Mouse (Mus musculus) hindbrain, embryonic 15.5 days (tissue): ENCODE measurements around the gene Gak. TPM values are rescaled to one million over a fixed set of nuclear protein-coding genes. Genes with fewer than 3 reads are reported as not detected.
A peak's percentile ranks its signal among the peaks of the same experiment; 100 is the strongest.

ENCODE experiments used
- ATAC-seq: fragments of 200-750 bp; cut with Nextera tagmentation; 2 replicates; pipeline ENCODE4 v1.8.0; 2017; ENCODE audit warnings: low read depth, moderate number of reproducible peaks, moderate TSS enrichment; ENCODE audit not compliant: low FRiP score
- H3K27ac ChIP-seq: fragments of 300-500 bp; sonication (generic); replicated peaks from 2 replicates; pipeline ENCODE4 v1.5.1; 2015; ENCODE audit warnings: mild to moderate bottlenecking, inconsistent platforms
- H3K27me3 ChIP-seq: fragments of 300-500 bp; sonication (generic); 2 replicates; pipeline ENCODE4 v1.6.1; 2015; ENCODE audit warnings: control low read depth, inconsistent platforms
- H3K36me3 ChIP-seq: fragments of 300-500 bp; sonication (generic); 2 replicates; pipeline ENCODE4 v1.6.1; 2015; ENCODE audit warnings: control low read depth, inconsistent platforms
- H3K4me1 ChIP-seq: fragments of 300-500 bp; sonication (generic); replicated peaks from 2 replicates; pipeline ENCODE4 v1.6.1; 2015; ENCODE audit warnings: control low read depth, inconsistent platforms
- H3K4me2 ChIP-seq: fragments of 300-500 bp; sonication (generic); 2 replicates; pipeline ENCODE4 v1.6.1; 2015; ENCODE audit warnings: moderate library complexity, mild to moderate bottlenecking, inconsistent platforms
- H3K4me3 ChIP-seq: fragments of 300-500 bp; sonication (generic); 2 replicates; pipeline ENCODE4 v1.5.1; 2015; ENCODE audit warnings: mild to moderate bottlenecking, inconsistent platforms
- H3K9ac ChIP-seq: fragments of 300-500 bp; sonication (generic); 2 replicates; pipeline ENCODE4 v1.6.1; 2015; ENCODE audit warnings: inconsistent platforms
- H3K9me3 ChIP-seq: fragments of 300-500 bp; sonication (generic); 2 replicates; pipeline ENCODE4 v1.6.1; 2016; ENCODE audit warnings: control low read depth, inconsistent platforms
- WGBS: fragments of 180-500 bp; shearing (Covaris S2); methylation state at CpG from one replicate; pipeline ENCODE4 v1.1.7; 2015; 5-methylcytosine and 5-hydroxymethylcytosine counted together
- polyA plus RNA-seq: library from polyadenylated mRNA; unstranded; fragments of >200 nt; fragmentation: Nextera tagmentation; extraction: Ambion mirVana; gene quantifications from 2 replicates; pipeline ENCODE4 v1.2.1, GENCODE M21; 2015

The Gak gene
- polyA plus RNA-seq, 1 experiment from 2014 or later = 56.7 TPM

DNA sequence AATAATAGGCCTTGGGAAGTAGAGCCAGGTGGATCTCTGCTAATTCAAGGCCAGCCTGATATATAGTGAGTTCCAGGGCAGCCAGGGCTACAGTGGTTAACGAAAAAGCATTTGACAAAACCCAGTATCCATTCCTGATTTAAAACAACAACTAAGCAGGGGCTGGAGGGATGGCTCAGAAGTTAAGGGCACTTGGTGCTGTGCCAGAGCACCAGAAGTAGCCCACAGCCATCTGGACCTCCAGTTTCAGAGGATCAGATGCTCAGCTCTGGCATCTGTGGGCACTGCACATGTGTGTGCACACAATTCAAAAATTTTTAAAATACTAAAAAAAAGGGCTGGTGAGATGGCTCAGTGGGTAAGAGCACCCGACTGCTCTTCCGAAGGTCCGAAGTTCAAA, 4.1 kb upstream of the Gak start:
- Histone ChIP-seq H3K27me3 (no peaks in the 10 kb centered on the region), H3K4me2 (no peak overlapping the region), H3K9ac (no peak overlapping the region), H3K36me3 (no peaks in the 10 kb centered on the region; the same call in 1 of the 2 replicates), H3K9me3 (no peaks in the 10 kb centered on the region), H3K4me1 (peaks cover 12% of the 10 kb centered on the region), H3K4me3 (no peak overlapping the region), H3K27ac (no peak overlapping the region)
- 82% methylated on average over 4 of the region's 4 CpGs for WGBS
- ATAC-seq = no peak

- H3K9ac ChIP-seq = peak overlapping the region; percentile 98
- ATAC-seq = peak; percentile 90
- peak overlapping the region; percentile 92 for H3K27ac ChIP-seq
- H3K27me3 ChIP-seq = no peaks in the 10 kb centered on the region
- H3K36me3 ChIP-seq = peaks cover 7% of the 10 kb centered on the region
- 2% methylated on average over 32 of the region's 32 CpGs for WGBS
- H3K4me1 ChIP-seq = peaks cover 31% of the 10 kb centered on the region
- H3K4me3 ChIP-seq = peak overlapping the region; percentile 88
- no peaks in the 10 kb centered on the region for H3K9me3 ChIP-seq
- peak overlapping the region; percentile 88 for H3K4me2 ChIP-seq
Measured at GRCm38 (mm10) chr5:108628891-108629633, 493 bp downstream of the Gak start.

GRCm38 (mm10) chr5:108626050-108626660, 3.4 kb downstream of the Gak start:
- WGBS = 86% methylated on average over 4 of the region's 4 CpGs
- no peak for ATAC-seq
- Histone ChIP-seq H3K27ac (no peak overlapping the region), H3K4me3 (no peak overlapping the region), H3K9me3 (no peaks in the 10 kb centered on the region), H3K4me2 (no peak overlapping the region), H3K4me1 (peaks cover 31% of the 10 kb centered on the region), H3K27me3 (no peaks in the 10 kb centered on the region), H3K9ac (no peak overlapping the region), H3K36me3 (peaks cover 33% of the 10 kb centered on the region)

- Histone ChIP-seq H3K4me1 (0 out of 2 replicates have a peak, but pooled peaks cover 3% of the 10 kb centered on the region), H3K4me3 (no peak overlapping the region), H3K9me3 (no peaks in the 10 kb centered on the region), H3K27me3 (no peaks in the 10 kb centered on the region), H3K4me2 (no peak overlapping the region), H3K27ac (no peak overlapping the region), H3K36me3 (peaks cover 54% of the 10 kb centered on the region), H3K9ac (no peak overlapping the region)
- ATAC-seq = no peak
- 90% methylated on average over 2 of the region's 2 CpGs for WGBS
Measured at GRCm38 (mm10) chr5:108621870-108622269, 7.7 kb downstream of the Gak start.

- Histone ChIP-seq H3K36me3 (peaks cover 93% of the 10 kb centered on the region), H3K27me3 (no peaks in the 10 kb centered on the region), H3K4me1 (no peaks in the 10 kb centered on the region), H3K9me3 (no peaks in the 10 kb centered on the region), H3K9ac (no peak overlapping the region), H3K4me2 (no peak overlapping the region), H3K27ac (no peak overlapping the region), H3K4me3 (no peak overlapping the region)
- ATAC-seq = no peak
- 100% methylated on average over 1 of the region's 1 CpGs for WGBS
Measured at GRCm38 (mm10) chr5:108610426-108610825, 19.1 kb downstream of the Gak start.

DNA sequence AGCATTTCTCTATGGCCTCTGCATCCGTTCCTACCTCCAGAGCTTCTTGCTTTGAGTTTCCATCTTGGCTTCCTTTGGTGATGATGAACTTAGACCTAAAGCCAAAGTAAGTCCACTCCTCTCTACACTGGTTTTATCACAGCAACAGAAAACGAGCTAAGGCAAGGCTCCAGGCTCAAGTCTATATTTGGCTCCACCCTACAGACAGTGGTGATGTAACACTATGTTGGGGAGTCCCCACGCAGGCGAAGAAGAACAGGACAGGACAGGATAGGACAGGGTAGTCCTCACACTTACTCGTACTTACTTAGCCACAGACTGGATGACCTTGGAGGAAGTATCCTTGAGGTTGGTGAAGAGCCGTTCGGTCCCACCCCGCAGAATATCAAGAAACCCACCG, 27.0 kb downstream of the Gak start:
- peaks cover 97% of the 10 kb centered on the region for H3K36me3 ChIP-seq
- H3K27me3 ChIP-seq = no peaks in the 10 kb centered on the region
- no peaks in the 10 kb centered on the region for H3K9me3 ChIP-seq
- H3K4me1 ChIP-seq = no peaks in the 10 kb centered on the region
- H3K27ac ChIP-seq = no peak overlapping the region
- no peak for ATAC-seq
- H3K4me2 ChIP-seq = no peak overlapping the region
- H3K9ac ChIP-seq = no peak overlapping the region
- 94% methylated on average over 9 of the region's 9 CpGs for WGBS
- H3K4me3 ChIP-seq = no peak overlapping the region

DNA sequence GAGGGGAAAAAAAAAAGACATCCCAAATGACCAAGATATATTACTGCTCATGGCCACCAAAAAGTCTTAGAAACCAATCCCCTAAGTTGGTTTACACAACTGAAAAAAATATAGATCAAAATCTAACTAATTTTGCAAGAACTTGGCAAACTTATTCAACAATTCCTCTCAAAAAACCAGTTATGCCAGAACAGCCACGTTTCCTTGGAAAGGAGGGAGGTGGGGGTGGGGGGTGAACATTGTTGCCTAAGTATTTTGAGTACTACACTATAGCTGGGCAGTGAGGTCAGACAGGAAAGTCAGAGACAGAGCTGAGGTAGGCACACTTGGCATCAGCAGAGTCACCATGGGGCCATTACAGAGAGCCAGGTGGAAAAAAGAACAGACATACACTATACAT, 29.6 kb downstream of the Gak start:
- no peak overlapping the region for H3K27ac ChIP-seq
- no peak overlapping the region for H3K4me2 ChIP-seq
- no peak for ATAC-seq
- peaks cover 96% of the 10 kb centered on the region for H3K36me3 ChIP-seq
- H3K9me3 ChIP-seq = no peaks in the 10 kb centered on the region
- H3K27me3 ChIP-seq = no peaks in the 10 kb centered on the region
- H3K4me3 ChIP-seq = no peak overlapping the region
- no peaks in the 10 kb centered on the region for H3K4me1 ChIP-seq
- H3K9ac ChIP-seq = no peak overlapping the region
- WGBS = 82% methylated on average over 1 of the region's 1 CpGs

DNA sequence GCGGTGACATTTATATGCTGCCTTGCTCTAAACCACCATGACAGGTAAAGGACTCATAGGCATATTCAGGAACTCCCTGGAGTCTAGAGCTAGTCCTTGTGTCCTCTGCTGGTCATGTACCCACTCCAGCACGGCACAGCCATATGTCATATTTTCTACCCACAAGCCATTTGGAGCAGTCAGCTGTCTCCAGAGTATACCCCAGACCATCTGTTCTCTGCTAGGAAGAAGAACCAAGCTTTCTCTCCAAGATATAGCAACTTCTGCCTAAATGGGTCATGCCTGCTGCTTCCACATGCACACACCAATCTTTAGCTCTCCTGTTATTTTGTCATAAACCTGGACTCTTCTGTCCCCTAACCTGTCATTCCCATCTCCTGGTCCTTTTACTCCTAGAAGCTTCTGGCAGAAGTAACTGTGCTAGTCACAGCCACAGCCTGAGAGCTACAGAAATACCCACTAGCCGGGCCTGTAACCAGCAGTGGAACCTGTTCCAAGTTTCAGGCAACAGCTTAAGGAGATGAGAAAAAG, 48.1 kb downstream of the Gak start:
- Histone ChIP-seq H3K36me3 (peaks cover 81% of the 10 kb centered on the region), H3K27ac (no peak overlapping the region), H3K9ac (no peak overlapping the region), H3K4me2 (no peak overlapping the region), H3K27me3 (no peaks in the 10 kb centered on the region), H3K4me3 (no peak overlapping the region), H3K9me3 (no peaks in the 10 kb centered on the region), H3K4me1 (no peaks in the 10 kb centered on the region)
- 70% methylated on average over 3 of the region's 3 CpGs for WGBS
- ATAC-seq = peak; percentile 68; the same call in 1 of the 2 replicates

DNA sequence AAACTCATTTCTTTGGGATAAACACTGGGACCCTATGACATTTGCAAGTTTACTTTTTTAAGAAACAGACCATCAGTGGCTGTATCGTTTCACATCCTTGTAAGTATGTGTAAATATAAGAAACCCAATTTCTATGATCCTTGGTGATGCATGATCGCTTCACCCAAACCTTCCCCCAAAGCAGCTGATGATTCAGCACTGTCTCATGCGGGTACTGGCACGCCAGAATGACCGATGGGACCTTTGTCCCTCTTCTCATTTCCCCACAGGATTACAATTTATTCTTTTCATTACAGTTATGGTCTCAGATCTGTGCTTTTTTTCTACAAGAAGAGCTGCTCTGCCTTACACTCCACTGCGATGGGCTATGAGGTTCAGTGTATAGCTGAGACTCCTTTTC, 56.5 kb downstream of the Gak start:
- H3K27ac ChIP-seq = no peak overlapping the region
- 94% methylated on average over 6 of the region's 6 CpGs for WGBS

DNA sequence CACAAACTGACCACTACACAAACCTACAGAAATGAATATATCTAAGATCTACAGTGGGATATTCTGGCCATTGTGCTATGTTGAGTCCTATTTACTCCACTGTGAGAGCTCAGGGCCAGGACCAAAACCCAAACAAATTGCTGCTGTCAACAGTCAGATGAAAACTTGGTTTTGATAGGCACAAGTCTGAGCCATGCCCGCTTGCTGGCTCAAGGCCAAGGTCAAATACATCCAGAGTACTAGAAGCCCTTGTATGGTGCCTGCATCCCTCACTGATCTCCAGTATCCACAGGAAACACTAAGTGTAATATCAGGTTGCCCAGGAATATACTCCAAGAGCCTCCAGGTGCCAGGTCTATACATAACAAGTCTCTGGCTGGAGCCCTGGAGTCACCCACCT, 58.6 kb downstream of the Gak start:
- H3K4me1 ChIP-seq = no peaks in the 10 kb centered on the region
- WGBS = 92% methylated on average over 1 of the region's 1 CpGs
- H3K27ac ChIP-seq = no peak overlapping the region
- no peaks in the 10 kb centered on the region for H3K9me3 ChIP-seq
- H3K27me3 ChIP-seq = no peaks in the 10 kb centered on the region
- H3K4me2 ChIP-seq = no peak overlapping the region
- no peak overlapping the region for H3K4me3 ChIP-seq
- peaks cover 83% of the 10 kb centered on the region for H3K36me3 ChIP-seq
- H3K9ac ChIP-seq = no peak overlapping the region
- ATAC-seq = no peak

More for the DNA sequence above, 56.5 kb downstream of the Gak start:
- Histone ChIP-seq H3K4me1 (no peaks in the 10 kb centered on the region), H3K9ac (no peak overlapping the region), H3K27me3 (no peaks in the 10 kb centered on the region), H3K4me2 (no peak overlapping the region), H3K9me3 (no peaks in the 10 kb centered on the region), H3K36me3 (peaks cover 91% of the 10 kb centered on the region), H3K4me3 (no peak overlapping the region)
- no peak for ATAC-seq

DNA sequence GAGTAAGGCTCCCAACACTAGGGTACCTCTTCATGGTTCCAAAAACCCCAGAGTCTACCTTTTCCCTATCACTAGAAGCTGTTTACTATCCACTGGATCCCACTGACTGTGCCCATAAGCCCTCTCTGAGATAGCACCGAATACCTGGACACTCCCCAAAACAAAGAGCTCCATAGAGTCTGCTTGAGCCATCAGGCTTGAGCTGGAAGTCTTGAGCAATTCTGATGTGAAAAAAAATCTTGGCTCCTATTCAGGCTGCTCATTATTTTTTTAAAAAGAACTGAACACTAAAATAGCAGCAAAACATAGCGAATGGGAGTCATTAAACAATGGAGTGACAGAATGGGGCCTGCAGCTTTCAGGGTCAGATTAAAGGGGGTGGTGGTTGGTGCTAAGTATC, 62.5 kb downstream of the Gak start:
- H3K9ac ChIP-seq = no peak overlapping the region
- H3K27ac ChIP-seq = no peak overlapping the region
- no peak overlapping the region for H3K4me3 ChIP-seq
- no peaks in the 10 kb centered on the region for H3K27me3 ChIP-seq
- H3K4me2 ChIP-seq = no peak overlapping the region
- ATAC-seq = 0 out of 2 replicates have a peak, but pooled peaks have one; percentile 27
- 95% methylated on average over 2 of the region's 2 CpGs for WGBS
- no peaks in the 10 kb centered on the region for H3K4me1 ChIP-seq
- peaks cover 48% of the 10 kb centered on the region for H3K36me3 ChIP-seq
- no peaks in the 10 kb centered on the region for H3K9me3 ChIP-seq

GRCm38 (mm10) chr5:108566523-108566922, 63.0 kb downstream of the Gak start:
- no peak for ATAC-seq
- no peak overlapping the region for H3K27ac ChIP-seq
- H3K36me3 ChIP-seq = peaks cover 42% of the 10 kb centered on the region
- no peaks in the 10 kb centered on the region for H3K4me1 ChIP-seq
- H3K4me3 ChIP-seq = no peak overlapping the region
- no peaks in the 10 kb centered on the region for H3K27me3 ChIP-seq
- no peak overlapping the region for H3K9ac ChIP-seq
- 90% methylated on average over 4 of the region's 4 CpGs for WGBS
- H3K9me3 ChIP-seq = no peaks in the 10 kb centered on the region
- no peak overlapping the region for H3K4me2 ChIP-seq
